Mouse (Mus musculus): ENCODE data around the gene Fbp1. TPM values are rescaled to one million over a fixed set of nuclear protein-coding genes. Genes with fewer than 3 reads are reported as not detected.
A peak's percentile ranks its signal among the peaks of the same experiment; 100 is the strongest.

Gene Fbp1
- polyA plus RNA-seq, 1 experiment from 2014 or later = 529 TPM

- H3K27me3 ChIP-seq (replicated peaks; ENCODE audit: control insufficient read depth, insufficient read depth, low read length) = no peaks in the 10 kb centered on the region
- no peak for ATAC-seq
- H3K9me3 ChIP-seq (ENCODE audit: control insufficient read depth) = no peaks in the 10 kb centered on the region
- 62% methylated on average over 8 of the region's 8 CpGs for WGBS
- no peak overlapping the region for H3K9ac ChIP-seq (ENCODE audit: low read depth, low read length)
- H3K27ac ChIP-seq (ENCODE audit: low read depth, low read length) = no peak overlapping the region
- 0 out of 2 replicates have a peak, but pooled peaks cover 4% of the 10 kb centered on the region for H3K4me1 ChIP-seq (replicated peaks; ENCODE audit: control insufficient read depth, insufficient read depth, low read length)
- no peak for TF ChIP-seq CTCF (IDR thresholded peaks at IDR 0.05; ENCODE audit: low read depth)
- no peaks in the 10 kb centered on the region for H3K36me3 ChIP-seq (ENCODE audit: control insufficient read depth, insufficient read depth)
- H3K4me3 ChIP-seq (ENCODE audit: low read depth, low read length) = no peak overlapping the region
- H3K4me2 ChIP-seq (replicated peaks; ENCODE audit: low read depth) = no peak overlapping the region
Measured at GRCm38 (mm10) chr13:62923182-62923581, 35.1 kb upstream of the Fbp1 start.

DNA sequence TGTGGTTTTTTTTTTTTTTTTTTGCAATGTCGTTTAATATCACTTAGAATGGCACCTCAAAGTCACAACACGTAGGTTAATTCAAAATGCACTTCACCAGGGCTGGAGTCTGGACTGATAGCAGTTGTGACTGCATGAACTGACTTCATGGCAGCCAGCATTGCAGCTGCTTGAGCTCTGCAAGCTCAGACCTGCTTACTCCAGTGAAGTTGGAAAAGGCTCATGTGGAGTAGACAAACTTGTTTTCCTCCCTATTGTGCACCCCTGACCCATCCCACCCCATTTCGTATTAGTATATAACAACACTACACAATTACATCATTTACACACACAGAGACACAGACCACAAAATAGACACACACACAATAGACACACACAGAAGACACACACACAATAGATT, 34.6 kb upstream of the Fbp1 start:
- no peak overlapping the region for H3K27ac ChIP-seq (ENCODE audit: low read depth, low read length)
- no peak for TF ChIP-seq CTCF (IDR thresholded peaks at IDR 0.05; ENCODE audit: low read depth)
- no peaks in the 10 kb centered on the region for H3K36me3 ChIP-seq (ENCODE audit: control insufficient read depth, insufficient read depth)
- no peaks in the 10 kb centered on the region for H3K9me3 ChIP-seq (ENCODE audit: control insufficient read depth)
- no peaks in the 10 kb centered on the region for H3K27me3 ChIP-seq (replicated peaks; ENCODE audit: control insufficient read depth, insufficient read depth, low read length)
- H3K4me3 ChIP-seq (ENCODE audit: low read depth, low read length) = no peak overlapping the region
- 77% methylated on average over 3 of the region's 3 CpGs for WGBS
- H3K4me1 ChIP-seq (replicated peaks; ENCODE audit: control insufficient read depth, insufficient read depth, low read length) = peaks cover 4% of the 10 kb centered on the region; the same call in 1 of the 2 replicates
- ATAC-seq = no peak
- H3K9ac ChIP-seq (ENCODE audit: low read depth, low read length) = no peak overlapping the region
- no peak overlapping the region for H3K4me2 ChIP-seq (replicated peaks; ENCODE audit: low read depth)

GRCm38 (mm10) chr13:62919647-62920341, 31.7 kb upstream of the Fbp1 start:
- Histone ChIP-seq H3K4me2 (replicated peaks; ENCODE audit: low read depth) (no peak overlapping the region), H3K9me3 (ENCODE audit: control insufficient read depth) (no peaks in the 10 kb centered on the region), H3K27me3 (replicated peaks; ENCODE audit: control insufficient read depth, insufficient read depth, low read length) (no peaks in the 10 kb centered on the region), H3K4me3 (ENCODE audit: low read depth, low read length) (no peak overlapping the region), H3K4me1 (replicated peaks; ENCODE audit: control insufficient read depth, insufficient read depth, low read length) (peaks cover 4% of the 10 kb centered on the region; the same call in 1 of the 2 replicates), H3K36me3 (ENCODE audit: control insufficient read depth, insufficient read depth) (no peaks in the 10 kb centered on the region), H3K27ac (ENCODE audit: low read depth, low read length) (no peak overlapping the region), H3K9ac (ENCODE audit: low read depth, low read length) (no peak overlapping the region)
- 32% methylated on average over 11 of the region's 11 CpGs for WGBS
- 0 out of 2 replicates have a peak, but pooled peaks have one; percentile 31 for ATAC-seq
- peak; percentile 81 for TF ChIP-seq CTCF (IDR thresholded peaks at IDR 0.05; ENCODE audit: low read depth)

DNA sequence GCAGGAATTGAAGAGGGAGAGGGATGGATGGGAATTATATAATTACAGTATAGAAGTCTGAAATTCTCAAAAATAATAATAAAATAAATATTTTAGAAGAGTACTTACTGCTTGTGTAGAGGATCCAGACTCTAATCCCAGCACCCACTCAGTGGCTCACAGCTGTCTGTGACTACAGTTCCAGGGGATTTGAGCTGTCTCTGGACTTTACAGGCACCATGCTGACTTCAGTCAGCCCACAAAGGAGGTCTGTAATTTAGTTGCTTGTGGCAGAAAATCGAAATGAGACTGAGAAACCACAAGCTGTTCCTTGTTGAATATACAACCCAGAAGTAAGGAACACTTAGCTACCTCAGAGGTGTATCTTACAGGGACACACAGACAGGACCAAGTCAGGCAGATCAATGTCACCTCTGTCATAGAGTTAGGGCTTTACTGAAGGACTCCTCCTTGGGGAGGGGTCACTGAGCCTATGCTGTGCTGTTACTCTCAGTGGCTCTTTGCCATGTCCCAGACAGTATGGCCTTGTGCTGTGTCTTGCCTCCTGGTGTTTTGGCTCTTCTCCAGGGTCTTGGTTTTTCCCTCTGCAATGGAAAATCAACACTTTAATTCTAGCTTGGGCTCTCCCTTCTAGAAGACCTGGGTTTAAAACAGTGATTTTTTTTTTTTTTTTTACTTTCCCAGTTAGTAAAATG, 29.5 kb upstream of the Fbp1 start:
- TF ChIP-seq CTCF (IDR thresholded peaks at IDR 0.05; ENCODE audit: low read depth) = no peak
- peaks cover 4% of the 10 kb centered on the region; the same call in 1 of the 2 replicates for H3K4me1 ChIP-seq (replicated peaks; ENCODE audit: control insufficient read depth, insufficient read depth, low read length)
- no peaks in the 10 kb centered on the region for H3K36me3 ChIP-seq (ENCODE audit: control insufficient read depth, insufficient read depth)
- 60% methylated on average over 1 of the region's 1 CpGs for WGBS
- H3K27me3 ChIP-seq (replicated peaks; ENCODE audit: control insufficient read depth, insufficient read depth, low read length) = no peaks in the 10 kb centered on the region
- H3K4me2 ChIP-seq (replicated peaks; ENCODE audit: low read depth) = no peak overlapping the region
- no peak overlapping the region for H3K4me3 ChIP-seq (ENCODE audit: low read depth, low read length)
- no peak for ATAC-seq
- H3K27ac ChIP-seq (ENCODE audit: low read depth, low read length) = no peak overlapping the region
- H3K9ac ChIP-seq (ENCODE audit: low read depth, low read length) = no peak overlapping the region
- H3K9me3 ChIP-seq (ENCODE audit: control insufficient read depth) = no peaks in the 10 kb centered on the region

GRCm38 (mm10) chr13:62916675-62917074, 28.6 kb upstream of the Fbp1 start:
- 44% methylated on average over 4 of the region's 4 CpGs for WGBS
- Histone ChIP-seq H3K9me3 (ENCODE audit: control insufficient read depth) (no peaks in the 10 kb centered on the region), H3K27me3 (replicated peaks; ENCODE audit: control insufficient read depth, insufficient read depth, low read length) (no peaks in the 10 kb centered on the region), H3K27ac (ENCODE audit: low read depth, low read length) (no peak overlapping the region), H3K9ac (ENCODE audit: low read depth, low read length) (no peak overlapping the region), H3K36me3 (ENCODE audit: control insufficient read depth, insufficient read depth) (no peaks in the 10 kb centered on the region), H3K4me3 (ENCODE audit: low read depth, low read length) (no peak overlapping the region), H3K4me2 (replicated peaks; ENCODE audit: low read depth) (no peak overlapping the region), H3K4me1 (replicated peaks; ENCODE audit: control insufficient read depth, insufficient read depth, low read length) (peaks cover 4% of the 10 kb centered on the region; the same call in 1 of the 2 replicates)
- no peak for ATAC-seq
- no peak for TF ChIP-seq CTCF (IDR thresholded peaks at IDR 0.05; ENCODE audit: low read depth)

GRCm38 (mm10) chr13:62911575-62911974, 23.5 kb upstream of the Fbp1 start:
- Histone ChIP-seq H3K9ac (ENCODE audit: low read depth, low read length) (no peak overlapping the region), H3K9me3 (ENCODE audit: control insufficient read depth) (no peaks in the 10 kb centered on the region), H3K36me3 (ENCODE audit: control insufficient read depth, insufficient read depth) (no peaks in the 10 kb centered on the region), H3K4me1 (replicated peaks; ENCODE audit: control insufficient read depth, insufficient read depth, low read length) (0 out of 2 replicates have a peak, but pooled peaks cover 4% of the 10 kb centered on the region), H3K4me3 (ENCODE audit: low read depth, low read length) (no peak overlapping the region), H3K27ac (ENCODE audit: low read depth, low read length) (no peak overlapping the region), H3K4me2 (replicated peaks; ENCODE audit: low read depth) (no peak overlapping the region), H3K27me3 (replicated peaks; ENCODE audit: control insufficient read depth, insufficient read depth, low read length) (no peaks in the 10 kb centered on the region)
- WGBS = 84% methylated on average over 5 of the region's 5 CpGs
- no peak for TF ChIP-seq CTCF (IDR thresholded peaks at IDR 0.05; ENCODE audit: low read depth)
- ATAC-seq = no peak

All from intestine, postnatal 0 days (tissue).